14 mouse cellular contexts compared by ENCODE assay signal in the genomic region with DNA sequence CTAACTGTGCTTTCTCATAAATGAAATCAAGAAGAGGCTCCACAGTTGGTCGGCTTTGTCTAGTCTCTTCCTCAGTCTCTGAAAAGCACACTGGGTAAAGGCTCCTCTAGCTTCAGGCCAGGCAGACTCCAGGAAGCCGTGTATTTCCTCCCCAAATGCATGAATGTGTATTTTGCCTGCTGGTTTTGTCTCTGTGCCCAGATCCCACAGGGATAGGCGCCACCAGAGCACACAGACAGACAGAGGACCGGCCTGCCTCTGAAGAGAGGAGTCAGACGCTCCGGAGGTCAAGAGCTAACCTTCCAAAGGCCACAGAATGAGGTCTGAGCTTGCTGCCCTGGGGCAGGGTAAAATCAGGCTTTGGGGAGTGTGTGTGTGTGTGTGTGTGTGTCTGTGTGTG. TPM values are rescaled to one million over a fixed set of nuclear protein-coding genes. Genes with fewer than 3 reads are reported as not detected.
DNase-seq lines count a peak whose midpoint lies in the region; ATAC-seq and TF ChIP-seq lines count a peak whose summit lies in the region.
"Had no signal": no experiment of that assay in that cellular context is flagged by ENCODE, and none has a peak within 500 bp of the region (broad histone marks: within the 10 kb centered on the region; RNA-seq: fewer than 3 reads in every experiment).

No protein-coding gene starts in this region.

- H3K4me2 ChIP-seq in intestine, embryonic 14.5 days (ENCODE audit: low read length) = no peak overlapping the region
- no peak overlapping the region for H3K4me2 ChIP-seq in intestine, embryonic 15.5 days (replicated peaks)
- H3K4me2 ChIP-seq in midbrain, embryonic 15.5 days = no peak overlapping the region
- no peak overlapping the region for H3K4me2 ChIP-seq in liver, postnatal 0 days (ENCODE audit: low read depth, low read length)
- H3K4me2 ChIP-seq: liver, embryonic 13.5 days had no signal

- H3K9me3 ChIP-seq in intestine, embryonic 14.5 days (ENCODE audit: control insufficient read depth, low read length) = no peaks in the 10 kb centered on the region
- no peaks in the 10 kb centered on the region for H3K9me3 ChIP-seq in intestine, embryonic 15.5 days
- H3K9me3 ChIP-seq in midbrain, embryonic 10.5 days (replicated peaks) = no peaks in the 10 kb centered on the region
- no peaks in the 10 kb centered on the region for H3K9me3 ChIP-seq in midbrain, embryonic 15.5 days
- no peaks in the 10 kb centered on the region for H3K9me3 ChIP-seq in embryonic facial prominence, embryonic 10.5 days
- H3K9me3 ChIP-seq in liver, postnatal 0 days (ENCODE audit: low read length) = no peaks in the 10 kb centered on the region
- H3K9me3 ChIP-seq: liver, embryonic 13.5 days had no signal

- H3K4me1 ChIP-seq in intestine, embryonic 14.5 days (replicated peaks; ENCODE audit: control insufficient read depth, insufficient read depth, low read length) = no peaks in the 10 kb centered on the region
- 0 out of 2 replicates have a peak, but pooled peaks cover 4% of the 10 kb centered on the region for H3K4me1 ChIP-seq in intestine, embryonic 15.5 days (replicated peaks)
- peaks cover 15% of the 10 kb centered on the region for H3K4me1 ChIP-seq in midbrain, embryonic 10.5 days
- H3K4me1 ChIP-seq in midbrain, embryonic 15.5 days = no peaks in the 10 kb centered on the region
- H3K4me1 ChIP-seq in embryonic facial prominence, embryonic 10.5 days = peaks cover 24% of the 10 kb centered on the region
- H3K4me1 ChIP-seq in liver, postnatal 0 days (ENCODE audit: insufficient read depth) = peaks cover 2% of the 10 kb centered on the region; the same call in 1 of the 2 replicates

- DNase-seq in intestine, embryonic 14.5 days (ENCODE audit: low spot score) = peak; percentile 52
- peak; percentile 15 for DNase-seq in midbrain, embryonic 10.5 days (ENCODE audit: low spot score)
- no peak for DNase-seq in embryonic facial prominence, embryonic 10.5 days (ENCODE audit: low spot score)
- DNase-seq in liver, postnatal 0 days = peak; percentile 27
- no peak for DNase-seq in cerebellum, postnatal 14 days
- DNase-seq in right cerebral cortex, postnatal 14 days = no peak
- DNase-seq: adrenal gland, postnatal 36 days; cerebellum, adult 11-12 months; heart, postnatal 36 days; liver, embryonic 13.5 days; spleen, adult 18-20 months had no signal

- no peak overlapping the region for H3K4me3 ChIP-seq in intestine, embryonic 14.5 days (ENCODE audit: low read depth, low read length)
- H3K4me3 ChIP-seq in intestine, embryonic 15.5 days (replicated peaks) = no peak overlapping the region
- no peak overlapping the region for H3K4me3 ChIP-seq in midbrain, embryonic 10.5 days
- no peak overlapping the region for H3K4me3 ChIP-seq in midbrain, embryonic 15.5 days
- no peak overlapping the region for H3K4me3 ChIP-seq in embryonic facial prominence, embryonic 10.5 days
- H3K4me3 ChIP-seq in liver, postnatal 0 days (ENCODE audit: low read depth, low read length) = no peak overlapping the region
- H3K4me3 ChIP-seq: liver, embryonic 13.5 days had no signal

- no peaks in the 10 kb centered on the region for H3K36me3 ChIP-seq in intestine, embryonic 14.5 days (ENCODE audit: control insufficient read depth, insufficient read depth, low read length)
- H3K36me3 ChIP-seq in intestine, embryonic 15.5 days = no peaks in the 10 kb centered on the region
- H3K36me3 ChIP-seq in midbrain, embryonic 10.5 days = no peaks in the 10 kb centered on the region
- H3K36me3 ChIP-seq in midbrain, embryonic 15.5 days (replicated peaks) = no peaks in the 10 kb centered on the region
- no peaks in the 10 kb centered on the region for H3K36me3 ChIP-seq in embryonic facial prominence, embryonic 10.5 days (replicated peaks)
- H3K36me3 ChIP-seq in liver, postnatal 0 days (replicated peaks; ENCODE audit: insufficient read depth, low read length) = no peaks in the 10 kb centered on the region
- H3K36me3 ChIP-seq: liver, embryonic 13.5 days had no signal

- ATAC-seq in intestine, embryonic 14.5 days (replicated peaks; ENCODE audit: low FRiP score, low TSS enrichment, low read depth) = no peak
- no peak for ATAC-seq in intestine, embryonic 15.5 days
- no peak for ATAC-seq in midbrain, embryonic 15.5 days (replicated peaks)
- peak; percentile 46 for ATAC-seq in liver, postnatal 0 days

- H3K27me3 ChIP-seq in intestine, embryonic 14.5 days (replicated peaks; ENCODE audit: control insufficient read depth, insufficient read depth, low read length) = no peaks in the 10 kb centered on the region
- no peaks in the 10 kb centered on the region for H3K27me3 ChIP-seq in intestine, embryonic 15.5 days (replicated peaks)
- H3K27me3 ChIP-seq in midbrain, embryonic 10.5 days (ENCODE audit: low read depth, poor library complexity, severe bottlenecking) = no peaks in the 10 kb centered on the region
- H3K27me3 ChIP-seq in midbrain, embryonic 15.5 days (replicated peaks) = no peaks in the 10 kb centered on the region
- H3K27me3 ChIP-seq in embryonic facial prominence, embryonic 10.5 days (replicated peaks; ENCODE audit: low read depth, poor library complexity, severe bottlenecking) = peaks cover 34% of the 10 kb centered on the region
- no peaks in the 10 kb centered on the region for H3K27me3 ChIP-seq in liver, postnatal 0 days (ENCODE audit: insufficient read depth, low read length)
- H3K27me3 ChIP-seq: liver, embryonic 13.5 days had no signal

- no peak overlapping the region for H3K9ac ChIP-seq in intestine, embryonic 14.5 days (ENCODE audit: low read length)
- no peak overlapping the region for H3K9ac ChIP-seq in intestine, embryonic 15.5 days
- no peak overlapping the region for H3K9ac ChIP-seq in midbrain, embryonic 15.5 days
- H3K9ac ChIP-seq in liver, postnatal 0 days (replicated peaks) = no peak overlapping the region
- H3K9ac ChIP-seq: liver, embryonic 13.5 days had no signal

- no peak overlapping the region for H3K27ac ChIP-seq in intestine, embryonic 14.5 days (ENCODE audit: low read depth)
- no peak overlapping the region for H3K27ac ChIP-seq in intestine, embryonic 15.5 days
- H3K27ac ChIP-seq in midbrain, embryonic 10.5 days (replicated peaks) = 0 out of 2 replicates have a peak overlapping the region, but pooled peaks have one; percentile 9
- H3K27ac ChIP-seq in midbrain, embryonic 15.5 days = no peak overlapping the region
- H3K27ac ChIP-seq in embryonic facial prominence, embryonic 10.5 days (replicated peaks) = 0 out of 2 replicates have a peak overlapping the region, but pooled peaks have one; percentile 24
- peak overlapping the region; percentile 60; the same call in 1 of the 2 replicates for H3K27ac ChIP-seq in liver, postnatal 0 days (ENCODE audit: low read depth)
- H3K27ac ChIP-seq: liver, embryonic 13.5 days had no signal

- 29% methylated on average over 6 of the region's 6 CpGs for WGBS in intestine, embryonic 14.5 days
- 42% methylated on average over 6 of the region's 6 CpGs for WGBS in intestine, embryonic 15.5 days
- 52% methylated on average over 6 of the region's 6 CpGs for WGBS in midbrain, embryonic 10.5 days
- 35% methylated on average over 6 of the region's 6 CpGs for WGBS in midbrain, embryonic 15.5 days
- WGBS in embryonic facial prominence, embryonic 10.5 days = 16% methylated on average over 6 of the region's 6 CpGs
- 20% methylated on average over 6 of the region's 6 CpGs for WGBS in liver, postnatal 0 days (ENCODE audit: insufficient replicate concordance)

- TF ChIP-seq EP300 in liver, postnatal 0 days (IDR thresholded peaks at IDR 0.05; ENCODE audit: low read depth) = no peak

- no peak for TF ChIP-seq CTCF in liver, postnatal 0 days (IDR thresholded peaks at IDR 0.05; ENCODE audit: low read depth)

RNA-seq across cellular contexts. Expression of a gene that starts 18.4 kb away (rescaled TPM):
- not detected in 2 replicates for polyA plus RNA-seq in intestine, embryonic 14.5 days (2014; fragmentation: Nextera tagmentation; extraction: Ambion mirVana)
- not detected in 2 replicates for polyA plus RNA-seq in intestine, embryonic 15.5 days (2015; fragmentation: Nextera tagmentation; extraction: Ambion mirVana)
- not detected in 2 replicates for polyA plus RNA-seq in midbrain, embryonic 10.5 days (2016; fragmentation: Nextera tagmentation; extraction: Ambion mirVana)
- not detected in 2 replicates for polyA plus RNA-seq in midbrain, embryonic 15.5 days (2015; fragmentation: Nextera tagmentation; extraction: Ambion mirVana)
- polyA plus RNA-seq in embryonic facial prominence, embryonic 10.5 days (2016; fragmentation: Nextera tagmentation; extraction: Ambion mirVana) = not detected in 2 replicates
- polyA plus RNA-seq in liver, postnatal 0 days (2015; fragmentation: Nextera tagmentation; extraction: Ambion mirVana) = not detected in 2 replicates
- polyA plus RNA-seq: embryonic facial prominence, embryonic 14.5 days; liver, embryonic 13.5 days had no signal

RNA-seq across cellular contexts. Expression of a gene that starts 21.6 kb away (rescaled TPM):
- 1.5 TPM in 2 replicates for polyA plus RNA-seq in intestine, embryonic 14.5 days (2014; fragmentation: Nextera tagmentation; extraction: Ambion mirVana)
- polyA plus RNA-seq in intestine, embryonic 15.5 days (2015; fragmentation: Nextera tagmentation; extraction: Ambion mirVana) = 2.0 and 2.1 TPM in 2 replicates
- polyA plus RNA-seq in midbrain, embryonic 10.5 days (2016; fragmentation: Nextera tagmentation; extraction: Ambion mirVana) = 0.70 and 1.5 TPM in 2 replicates
- 2.2 and 2.4 TPM in 2 replicates for polyA plus RNA-seq in midbrain, embryonic 15.5 days (2015; fragmentation: Nextera tagmentation; extraction: Ambion mirVana)
- polyA plus RNA-seq in embryonic facial prominence, embryonic 10.5 days (2016; fragmentation: Nextera tagmentation; extraction: Ambion mirVana) = 0.52 and 0.70 TPM in 2 replicates
- polyA plus RNA-seq in liver, postnatal 0 days (2015; fragmentation: Nextera tagmentation; extraction: Ambion mirVana) = 3.4 and 4.6 TPM in 2 replicates

RNA-seq across cellular contexts. Expression of a gene that starts 48.0 kb away (rescaled TPM):
- 27.8 and 28.3 TPM in 2 replicates for polyA plus RNA-seq in intestine, embryonic 14.5 days (2014; fragmentation: Nextera tagmentation; extraction: Ambion mirVana)
- polyA plus RNA-seq in intestine, embryonic 15.5 days (2015; fragmentation: Nextera tagmentation; extraction: Ambion mirVana) = 17.7 and 20.1 TPM in 2 replicates
- 7.0 and 7.1 TPM in 2 replicates for polyA plus RNA-seq in midbrain, embryonic 10.5 days (2016; fragmentation: Nextera tagmentation; extraction: Ambion mirVana)
- 5.3 and 6.5 TPM in 2 replicates for polyA plus RNA-seq in midbrain, embryonic 15.5 days (2015; fragmentation: Nextera tagmentation; extraction: Ambion mirVana)
- 10.8 and 12.8 TPM in 2 replicates for polyA plus RNA-seq in embryonic facial prominence, embryonic 10.5 days (2016; fragmentation: Nextera tagmentation; extraction: Ambion mirVana)
- polyA plus RNA-seq in liver, postnatal 0 days (2015; fragmentation: Nextera tagmentation; extraction: Ambion mirVana) = not detected in 2 replicates
- polyA plus RNA-seq: liver, embryonic 13.5 days had no signal

Comparison
In these comparisons a context has a peak if more than half of its experiments do, and no peak if none do; other contexts are left out.
1. H3K27ac ChIP-seq: peak in midbrain, embryonic 10.5 days (single experiment), embryonic facial prominence, embryonic 10.5 days (single experiment) and liver, postnatal 0 days (single experiment); none in intestine, embryonic 14.5 days (single experiment), intestine, embryonic 15.5 days (single experiment) and midbrain, embryonic 15.5 days (single experiment).
2. DNase-seq: peak in intestine, embryonic 14.5 days (single experiment), midbrain, embryonic 10.5 days (single experiment) and liver, postnatal 0 days (single experiment); none in embryonic facial prominence, embryonic 10.5 days (single experiment), cerebellum, postnatal 14 days (0 of 2) and right cerebral cortex, postnatal 14 days (single experiment).